Mouse (Mus musculus) lung, adult 2 months (tissue): ENCODE measurements around the gene Map7d1. TPM values are rescaled to one million over a fixed set of nuclear protein-coding genes. Genes with fewer than 3 reads are reported as not detected.
A peak's percentile ranks its signal among the peaks of the same experiment; 100 is the strongest.

Experiments used
- DNase-seq: peaks from one replicate; pipeline ENCODE4 v3.0.0; 2022
- H3K4me1 ChIP-seq: fragments of 200-500 bp; 2 replicates; pipeline ENCODE4 v1.6.1; 2011; ENCODE audit warnings: low read length; ENCODE audit not compliant: control insufficient read depth, insufficient read depth
- H3K4me3 ChIP-seq: fragments of 200-500 bp; replicated peaks from 2 replicates; pipeline ENCODE3; 2011; ENCODE audit warnings: low read depth, mild to moderate bottlenecking, control low read depth, low read length; ENCODE audit errors: extremely low read depth
- CTCF ChIP-seq: fragments of 200-500 bp; IDR thresholded peaks from 2 replicates; pipeline ENCODE4 v1.5.1; 2011; ENCODE audit warnings: mild to moderate bottlenecking, low read length, control low read depth; ENCODE audit not compliant: insufficient read depth
- POLR2A ChIP-seq: fragments of 200-500 bp; IDR thresholded peaks from 2 replicates; pipeline ENCODE4 v1.6.1; 2011; ENCODE audit warnings: low read depth, mild to moderate bottlenecking, control low read depth, low read length, borderline replicate concordance; ENCODE audit errors: extremely low read depth
- WGBS: fragments of 180-500 bp; shearing (Covaris S2); methylation state at CpG from one replicate; pipeline ENCODE4 v1.1.7; 2018; 5-methylcytosine and 5-hydroxymethylcytosine counted together
- polyA plus RNA-seq: library from polyadenylated mRNA; depleted of rRNA; stranded (reverse); fragments of >200 nt; gene quantifications from 2 replicates; pipeline ENCODE4 v1.2.3, GENCODE M21; 2012

Map7d1 gene
- polyA plus RNA-seq, 1 experiment, result 153 TPM

GRCm38 (mm10) chr4:126248261-126248868 lies 7.8 kb downstream of the Map7d1 start:
- Histone ChIP-seq H3K4me1 (peaks cover 30% of the 10 kb centered on the region), H3K4me3 (no peak overlapping the region)
- no peak for DNase-seq
- 35% methylated on average over 11 of the region's 11 CpGs for WGBS
- TF ChIP-seq POLR2A (no peak), CTCF (no peak)

- DNase-seq, result no peak
- TF ChIP-seq POLR2A (no peak), CTCF (no peak)
- Histone ChIP-seq H3K4me3 (no peak overlapping the region), H3K4me1 (peaks cover 22% of the 10 kb centered on the region)
- WGBS, result 63% methylated on average over 13 of the region's 13 CpGs
Observed at GRCm38 (mm10) chr4:126246202-126246889, 9.8 kb downstream of the Map7d1 start.

GRCm38 (mm10) chr4:126242510-126242909 lies 13.6 kb downstream of the Map7d1 start:
- no peak for DNase-seq
- TF ChIP-seq POLR2A (no peak), CTCF (no peak)
- WGBS, result 80% methylated on average over 6 of the region's 6 CpGs
- H3K4me1 ChIP-seq, result peaks cover 16% of the 10 kb centered on the region
- H3K4me3 ChIP-seq, result no peak overlapping the region

- Histone ChIP-seq H3K4me3 (no peak overlapping the region), H3K4me1 (peaks cover 19% of the 10 kb centered on the region)
- no peak for TF ChIP-seq CTCF
- TF ChIP-seq POLR2A, result no peak
- DNase-seq, result peak; percentile 4
- 45% methylated on average over 9 of the region's 9 CpGs for WGBS
Observed at GRCm38 (mm10) chr4:126241956-126242355, 14.2 kb downstream of the Map7d1 start.

- DNase-seq, result no peak
- Histone ChIP-seq H3K4me1 (peaks cover 18% of the 10 kb centered on the region), H3K4me3 (no peak overlapping the region)
- WGBS, result 82% methylated on average over 13 of the region's 13 CpGs
- TF ChIP-seq POLR2A (no peak), CTCF (no peak)
Observed at GRCm38 (mm10) chr4:126239862-126240475, 16.2 kb downstream of the Map7d1 start.

GRCm38 (mm10) chr4:126237721-126238242 lies 18.4 kb downstream of the Map7d1 start:
- H3K4me1 ChIP-seq, result peaks cover 23% of the 10 kb centered on the region
- WGBS, result 31% methylated on average over 5 of the region's 5 CpGs
- TF ChIP-seq POLR2A (no peak), CTCF (no peak)
- H3K4me3 ChIP-seq, result no peak overlapping the region
- no peak for DNase-seq

GRCm38 (mm10) chr4:126236467-126237280 lies 19.5 kb downstream of the Map7d1 start:
- TF ChIP-seq CTCF, result no peak
- peak; percentile 57; the same call in 1 of the 2 replicates for TF ChIP-seq POLR2A
- peak; percentile 72 for DNase-seq
- Histone ChIP-seq H3K4me3 (peak overlapping the region; percentile 39), H3K4me1 (peaks cover 18% of the 10 kb centered on the region)
- WGBS, result 62% methylated on average over 63 of the region's 63 CpGs

- no peak for DNase-seq
- peaks cover 18% of the 10 kb centered on the region for H3K4me1 ChIP-seq
- TF ChIP-seq CTCF, result no peak
- WGBS, result 76% methylated on average over 10 of the region's 10 CpGs
- no peak overlapping the region for H3K4me3 ChIP-seq
Observed at GRCm38 (mm10) chr4:126235191-126235590, 21.0 kb downstream of the Map7d1 start.
